Mouse (Mus musculus): ENCODE data around the gene Gm29797. TPM values are rescaled to one million over a fixed set of nuclear protein-coding genes. Genes with fewer than 3 reads are reported as not detected.

Gene Gm29797
- total and polyA plus RNA-seq, 3 experiments, result 0.34 TPM; not detected in 2

DNA sequence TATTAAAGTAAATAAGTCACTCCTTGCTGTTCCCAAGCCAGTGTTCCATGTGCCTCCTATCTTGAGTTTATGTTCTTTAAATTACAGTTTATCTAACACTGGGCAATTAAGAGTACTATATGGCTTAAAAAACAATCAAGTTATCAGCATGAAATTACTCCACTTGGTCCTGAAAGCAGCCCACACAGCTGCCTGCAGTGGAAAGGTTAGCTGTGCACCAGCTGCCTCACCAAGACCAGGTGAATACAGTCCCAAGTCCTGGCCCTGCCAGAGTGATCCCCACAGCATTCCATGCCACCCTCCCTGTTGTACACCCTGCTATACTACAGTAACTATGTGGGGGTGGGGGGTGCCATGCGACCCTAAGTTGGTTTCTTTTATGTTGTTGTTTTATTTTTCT is 3.3 kb upstream of the Gm29797 start:
- Histone ChIP-seq H3K27ac (ENCODE audit: insufficient read depth, low read depth) (no peak overlapping the region), H3K9ac (ENCODE audit: insufficient read depth, low read depth) (no peak overlapping the region), H3K36me3 (replicated peaks in 1 of 2; ENCODE audit: control insufficient read depth in 1 of 2, insufficient read depth in 1 of 2, low read length in 1 of 2) (peaks cover 62 to 91% of the 10 kb centered on the region in 2 experiments), H3K4me3 (replicated peaks in 1 of 3; ENCODE audit: low read depth in 2 of 3, low read length in 2 of 3, poor library complexity in 1 of 3) (no peak overlapping the region), H3K27me3 (replicated peaks) (no peaks in the 10 kb centered on the region), H3K4me2 (ENCODE audit: insufficient read depth, low read depth, poor library complexity, severe bottlenecking) (no peak overlapping the region), H3K79me2 (replicated peaks; ENCODE audit: control insufficient read depth, extremely low read depth, insufficient read depth, poor library complexity, severe bottlenecking) (no peaks in the 10 kb centered on the region), H3K4me1 (ENCODE audit: control insufficient read depth in 1 of 2, insufficient read depth in 2 of 2) (no peaks in the 10 kb centered on the region), H3K9me3 (replicated peaks; ENCODE audit: low read length) (no peaks in the 10 kb centered on the region)
- no peak for TF ChIP-seq ZMIZ1 (IDR thresholded peaks at IDR 0.05; ENCODE audit: low read depth, low read length)
- in situ Hi-C loops (cut with MboI; ENCODE audit: low pct_ligation_motif_present, low pct_unique_long_range_greater_than_20kb, low sequenced_read_pairs) (no loop called here), dilution Hi-C loops (cut with MboI; ENCODE audit: extremely low pct_ligation_motif_present, extremely low pct_unique_long_range_greater_than_20kb, low sequenced_read_pairs) (no loop called here)
- no peak for DNase-seq (ENCODE audit: extremely low read depth)

DNA sequence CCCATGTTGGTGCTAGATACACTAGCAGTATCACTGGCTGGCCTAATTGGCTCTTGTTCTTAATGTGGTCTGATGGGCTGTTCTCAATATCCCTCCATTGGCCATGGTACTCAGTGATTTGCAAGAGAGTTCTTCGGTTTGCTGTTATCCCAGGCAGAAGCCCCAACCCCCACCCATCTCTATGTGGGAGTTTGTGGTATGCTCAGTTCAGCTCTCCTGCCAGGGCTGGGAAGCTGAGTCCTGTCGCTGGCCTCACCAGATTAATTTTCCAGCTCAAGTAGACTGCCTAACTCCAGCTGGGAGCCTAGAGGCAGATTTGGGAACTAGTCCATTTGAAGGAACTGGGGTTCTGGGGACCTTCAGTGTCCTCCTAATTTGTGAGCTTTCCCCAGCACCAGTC is 607 bp downstream of the Gm29797 start:
- Histone ChIP-seq H3K4me2 (ENCODE audit: insufficient read depth, low read depth, poor library complexity, severe bottlenecking) (no peak overlapping the region), H3K9me3 (replicated peaks; ENCODE audit: low read length) (no peaks in the 10 kb centered on the region), H3K9ac (ENCODE audit: insufficient read depth, low read depth) (no peak overlapping the region), H3K79me2 (replicated peaks; ENCODE audit: control insufficient read depth, extremely low read depth, insufficient read depth, poor library complexity, severe bottlenecking) (no peaks in the 10 kb centered on the region), H3K27me3 (replicated peaks) (no peaks in the 10 kb centered on the region), H3K4me3 (replicated peaks in 1 of 3; ENCODE audit: low read depth in 2 of 3, low read length in 2 of 3, poor library complexity in 1 of 3) (no peak overlapping the region), H3K4me1 (ENCODE audit: control insufficient read depth in 1 of 2, insufficient read depth in 2 of 2) (peaks cover 0 to 11% of the 10 kb centered on the region in 2 experiments; a peak in 2 of 4 replicates), H3K36me3 (replicated peaks in 1 of 2; ENCODE audit: control insufficient read depth in 1 of 2, insufficient read depth in 1 of 2, low read length in 1 of 2) (peaks cover 37 to 67% of the 10 kb centered on the region in 2 experiments), H3K27ac (ENCODE audit: insufficient read depth, low read depth) (no peak overlapping the region)
- dilution Hi-C loops (cut with MboI; ENCODE audit: extremely low pct_ligation_motif_present, extremely low pct_unique_long_range_greater_than_20kb, low sequenced_read_pairs) (no loop called here), in situ Hi-C loops (cut with MboI; ENCODE audit: low pct_ligation_motif_present, low pct_unique_long_range_greater_than_20kb, low sequenced_read_pairs) (no loop called here)
- TF ChIP-seq RCOR1 (conservative IDR thresholded peaks at IDR 0.05; ENCODE audit: low read depth, low read length) (no peak), E2F4 (IDR thresholded peaks at IDR 0.05; ENCODE audit: insufficient replicate concordance, low read depth, low read length) (no peak), NRF1 (IDR thresholded peaks at IDR 0.05; ENCODE audit: low read depth, low read length) (no peak), SMC3 (IDR thresholded peaks at IDR 0.05; ENCODE audit: low read depth, low read length) (no peak), CTCF (conservative IDR thresholded peaks at IDR 0.05 in 1 of 2, IDR thresholded peaks at IDR 0.05 in 1 of 2; ENCODE audit: low read depth in 2 of 2, low read length in 2 of 2) (no peak), USF2 (conservative IDR thresholded peaks at IDR 0.05; ENCODE audit: low read depth, low read length) (no peak), TBP (conservative IDR thresholded peaks at IDR 0.05; ENCODE audit: low read depth, low read length) (no peak), BHLHE40 (IDR thresholded peaks at IDR 0.05; ENCODE audit: low read depth, low read length) (no peak), CHD2 (IDR thresholded peaks at IDR 0.05; ENCODE audit: low read length) (no peak), JUND (conservative IDR thresholded peaks at IDR 0.05; ENCODE audit: low read depth, low read length) (no peak), USF1 (IDR thresholded peaks at IDR 0.05; ENCODE audit: low read depth, low read length) (no peak), ZNF384 (IDR thresholded peaks at IDR 0.05; ENCODE audit: low read depth, low read length) (no peak), CHD1 (IDR thresholded peaks at IDR 0.05; ENCODE audit: low read depth, low read length) (no peak), JUN (IDR thresholded peaks at IDR 0.05; ENCODE audit: insufficient read depth, low read depth, low read length) (no peak), HCFC1 (IDR thresholded peaks at IDR 0.05; ENCODE audit: low read depth, low read length) (no peak), ZKSCAN1 (IDR thresholded peaks at IDR 0.05; ENCODE audit: borderline replicate concordance, low read depth, low read length) (no peak), MAX (IDR thresholded peaks at IDR 0.05; ENCODE audit: low read length) (no peak)
- DNase-seq (ENCODE audit: extremely low read depth), result no peak
